Mouse (Mus musculus): ENCODE data around the gene Sprr3. TPM values are rescaled to one million over a fixed set of nuclear protein-coding genes. Genes with fewer than 3 reads are reported as not detected.
"Not testable (repeated sequence)": the region's sequence is repeated elsewhere in the genome, so short reads cannot be mapped to it uniquely, and the experiment has no call there.

Sprr3 gene
- total and polyA plus RNA-seq, 3 experiments = not detected

DNA sequence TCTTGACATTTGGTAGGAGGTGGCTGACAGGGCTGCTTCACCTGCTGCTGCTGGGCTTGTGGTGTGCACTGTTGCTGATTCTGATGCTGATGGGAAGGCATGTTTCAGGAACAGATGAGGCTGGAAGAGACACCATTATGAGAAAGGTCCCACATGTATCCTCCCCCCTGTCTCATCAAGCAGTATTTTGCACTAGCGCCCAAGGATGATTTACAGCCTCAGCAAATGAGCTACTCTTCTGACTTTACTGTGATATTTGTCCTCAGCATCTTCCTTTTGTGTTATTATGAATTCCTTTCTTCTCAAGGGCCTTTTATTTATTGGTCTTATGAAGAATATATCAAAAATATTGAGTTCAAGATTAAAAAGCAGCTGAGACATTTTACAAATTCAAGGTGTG lies 41.9 kb upstream of the Sprr3 start, which contains the start of gene Sprr4:
Gene Sprr4 (minus strand): TSS at position 101 of the 400 bp plus-strand sequence.
- H3K27ac ChIP-seq (ENCODE audit: control insufficient read depth, low read depth, low read length) = no peak within 1 kb of the TSS
- H3K9me3 ChIP-seq (replicated peaks; ENCODE audit: insufficient read depth, low read length) = no peaks in the 10 kb centered on the region
- no peak within 1 kb of the TSS for H3K4me3 ChIP-seq (ENCODE audit: control insufficient read depth in 1 of 2, insufficient read depth in 1 of 2, low read depth in 2 of 2, low read length in 2 of 2)
- H3K4me1 ChIP-seq (ENCODE audit: control insufficient read depth in 1 of 2, insufficient read depth in 2 of 2, low read length in 2 of 2) = no peaks in the 10 kb centered on the region
- H3K79me2 ChIP-seq (ENCODE audit: control insufficient read depth, insufficient read depth, low read length, poor library complexity) = no peaks in the 10 kb centered on the region
- H3K27me3 ChIP-seq (ENCODE audit: control insufficient read depth in 1 of 2, insufficient read depth in 2 of 2, low read length in 2 of 2) = no peaks in the 10 kb centered on the region
- H3K36me3 ChIP-seq (ENCODE audit: control insufficient read depth in 1 of 2, insufficient read depth in 2 of 2, low read length in 2 of 2) = no peaks in the 10 kb centered on the region
- DNase-seq (ENCODE audit: low read depth, low spot score) = no peak
- TF ChIP-seq MAZ (IDR thresholded peaks at IDR 0.05; ENCODE audit: low read depth, low read length) (no peak), EP300 (IDR thresholded peaks at IDR 0.05; ENCODE audit: low read depth in 1 of 2, low read length in 2 of 2) (no peak), USF1 (IDR thresholded peaks at IDR 0.05; ENCODE audit: low read depth, low read length) (no peak), TCF12 (IDR thresholded peaks at IDR 0.05; ENCODE audit: low read depth, low read length) (no peak), ELF1 (IDR thresholded peaks at IDR 0.05; ENCODE audit: low read depth, low read length) (no peak), POLR2AphosphoS2 (IDR thresholded peaks at IDR 0.05; ENCODE audit: low read length) (no peak), MYB (IDR thresholded peaks at IDR 0.05; ENCODE audit: low read depth, low read length) (no peak), ZC3H11A (IDR thresholded peaks at IDR 0.05; ENCODE audit: low read depth, low read length) (no peak), UBTF (IDR thresholded peaks at IDR 0.05; ENCODE audit: borderline replicate concordance, insufficient read depth, low read depth, low read length) (no peak), MAFK (IDR thresholded peaks at IDR 0.05; ENCODE audit: borderline replicate concordance, low read depth, low read length) (no peak), RAD21 (IDR thresholded peaks at IDR 0.05; ENCODE audit: low read depth, low read length) (no peak), CHD1 (IDR thresholded peaks at IDR 0.05; ENCODE audit: low read depth, low read length) (no peak), KAT2A (conservative IDR thresholded peaks at IDR 0.05; ENCODE audit: low read depth, low read length) (no peak), TAL1 (IDR thresholded peaks at IDR 0.05; ENCODE audit: low read length) (no peak), HCFC1 (IDR thresholded peaks at IDR 0.05; ENCODE audit: low read depth, low read length) (no peak), POLR2A (IDR thresholded peaks at IDR 0.05; ENCODE audit: control insufficient read depth in 1 of 2, insufficient read depth in 1 of 2, low read depth in 1 of 2, low read length in 2 of 2, poor library complexity in 1 of 2) (no peak)
- H3K9ac ChIP-seq (ENCODE audit: control insufficient read depth, low read depth, low read length, poor library complexity, severe bottlenecking) = no peak within 1 kb of the TSS

DNA sequence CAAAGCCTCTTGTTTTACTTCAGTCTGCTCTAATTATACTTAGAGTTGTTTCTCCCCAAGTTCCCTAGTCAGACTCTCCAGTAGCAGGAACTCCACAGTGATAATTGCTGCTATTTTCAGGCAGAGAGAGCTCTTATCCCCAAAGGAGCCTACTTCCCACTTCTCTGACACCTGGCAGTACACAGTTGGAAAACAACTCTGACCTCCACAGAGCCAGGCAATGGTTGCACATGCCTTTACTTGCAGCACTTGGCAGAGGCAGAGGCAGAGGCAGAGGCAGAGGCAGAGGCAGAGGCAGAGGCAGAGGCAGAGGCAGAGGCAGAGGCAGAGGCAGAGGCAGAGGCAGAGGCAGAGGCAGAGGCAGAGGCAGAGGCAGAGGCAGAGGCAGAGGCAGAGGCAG lies 31.7 kb upstream of the Sprr3 start:
- H3K4me1 ChIP-seq (ENCODE audit: control insufficient read depth in 1 of 2, insufficient read depth in 2 of 2, low read length in 2 of 2); DNase-seq (ENCODE audit: low read depth, low spot score); H3K27ac ChIP-seq (ENCODE audit: control insufficient read depth, low read depth, low read length); H3K36me3 ChIP-seq (ENCODE audit: control insufficient read depth in 1 of 2, insufficient read depth in 2 of 2, low read length in 2 of 2); H3K27me3 ChIP-seq (ENCODE audit: control insufficient read depth in 1 of 2, insufficient read depth in 2 of 2, low read length in 2 of 2); H3K9ac ChIP-seq (ENCODE audit: control insufficient read depth, low read depth, low read length, poor library complexity, severe bottlenecking); H3K4me3 ChIP-seq (ENCODE audit: control insufficient read depth in 1 of 2, insufficient read depth in 1 of 2, low read depth in 2 of 2, low read length in 2 of 2); H3K79me2 ChIP-seq (ENCODE audit: control insufficient read depth, insufficient read depth, low read length, poor library complexity); H3K9me3 ChIP-seq (replicated peaks; ENCODE audit: insufficient read depth, low read length): not testable (repeated sequence)

DNA sequence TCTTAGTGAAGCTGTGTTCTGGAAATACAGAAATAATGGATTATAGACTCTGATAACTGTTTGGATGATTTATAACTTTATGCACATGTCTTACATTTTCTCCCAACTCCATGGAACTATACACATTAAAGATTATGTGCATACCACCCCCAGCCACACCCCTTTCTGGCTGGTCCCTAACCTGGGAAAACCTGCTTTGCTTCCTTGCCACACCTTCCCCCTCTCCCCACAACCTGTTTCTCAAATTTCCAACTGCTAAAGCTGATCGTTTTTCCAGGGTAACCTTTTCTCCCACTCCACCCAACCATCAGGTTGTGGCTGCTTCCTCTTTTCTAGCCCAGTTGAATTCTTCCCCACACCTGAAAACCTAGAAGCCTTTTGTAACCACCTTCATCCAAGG lies 27.8 kb upstream of the Sprr3 start:
- Histone ChIP-seq H3K9me3 (replicated peaks; ENCODE audit: insufficient read depth, low read length) (no peaks in the 10 kb centered on the region), H3K4me3 (ENCODE audit: control insufficient read depth in 1 of 2, insufficient read depth in 1 of 2, low read depth in 2 of 2, low read length in 2 of 2) (no peak overlapping the region), H3K27ac (ENCODE audit: control insufficient read depth, low read depth, low read length) (no peak overlapping the region), H3K9ac (ENCODE audit: control insufficient read depth, low read depth, low read length, poor library complexity, severe bottlenecking) (no peak overlapping the region), H3K79me2 (ENCODE audit: control insufficient read depth, insufficient read depth, low read length, poor library complexity) (no peaks in the 10 kb centered on the region), H3K4me1 (ENCODE audit: control insufficient read depth in 1 of 2, insufficient read depth in 2 of 2, low read length in 2 of 2) (no peaks in the 10 kb centered on the region), H3K36me3 (ENCODE audit: control insufficient read depth in 1 of 2, insufficient read depth in 2 of 2, low read length in 2 of 2) (no peaks in the 10 kb centered on the region), H3K27me3 (ENCODE audit: control insufficient read depth in 1 of 2, insufficient read depth in 2 of 2, low read length in 2 of 2) (no peaks in the 10 kb centered on the region)
- DNase-seq (ENCODE audit: low read depth, low spot score) = no peak
- TF ChIP-seq E2F4 (IDR thresholded peaks at IDR 0.05; ENCODE audit: borderline replicate concordance, low read depth, low read length) (no peak), TCF12 (IDR thresholded peaks at IDR 0.05; ENCODE audit: low read depth, low read length) (no peak), POLR2AphosphoS5 (IDR thresholded peaks at IDR 0.05; ENCODE audit: borderline replicate concordance, low read depth, low read length) (no peak)

Measured in MEL (cell line).